Mouse (Mus musculus): ENCODE data around the gene Cd274. TPM values are rescaled to one million over a fixed set of nuclear protein-coding genes. Genes with fewer than 3 reads are reported as not detected.

The Cd274 gene
- polyA plus RNA-seq, 1 experiment from 2014 or later = 0.66 TPM

DNA sequence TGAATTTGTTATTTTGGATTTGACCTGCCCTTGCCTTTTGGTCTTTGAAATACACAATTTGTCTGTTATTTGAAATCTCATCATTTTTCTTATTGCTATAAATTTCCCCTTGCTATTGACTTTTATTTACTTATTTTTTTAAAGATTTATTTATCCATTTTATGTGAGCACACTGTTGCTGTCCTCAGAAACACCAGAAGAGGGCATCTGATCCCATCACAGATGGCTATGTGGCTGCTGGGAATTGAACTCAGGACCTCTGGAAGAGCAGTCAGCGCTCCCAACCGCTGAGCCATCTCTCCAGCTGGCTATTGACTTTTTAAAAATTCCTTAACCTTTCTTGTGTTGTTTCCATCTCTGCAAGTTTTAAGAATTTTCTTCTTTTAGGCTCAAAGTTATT is 30.6 kb upstream of the Cd274 start:
- Histone ChIP-seq H3K9ac (replicated peaks; ENCODE audit: low read length) (no peak overlapping the region), H3K4me1 (ENCODE audit: control insufficient read depth, insufficient read depth, low read length) (no peaks in the 10 kb centered on the region), H3K27me3 (ENCODE audit: control insufficient read depth, insufficient read depth, low read length) (no peaks in the 10 kb centered on the region), H3K4me3 (replicated peaks; ENCODE audit: low read depth, low read length) (no peak overlapping the region), H3K27ac (replicated peaks; ENCODE audit: low read depth, low read length) (no peak overlapping the region), H3K9me3 (ENCODE audit: control insufficient read depth, low read length) (no peaks in the 10 kb centered on the region), H3K36me3 (ENCODE audit: control insufficient read depth, insufficient read depth, low read length) (no peaks in the 10 kb centered on the region), H3K4me2 (ENCODE audit: low read length) (no peak overlapping the region)
- no peak for ATAC-seq (ENCODE audit: low FRiP score, low TSS enrichment)
- WGBS = 92% methylated on average over 2 of the region's 2 CpGs
- no peak for DNase-seq

DNA sequence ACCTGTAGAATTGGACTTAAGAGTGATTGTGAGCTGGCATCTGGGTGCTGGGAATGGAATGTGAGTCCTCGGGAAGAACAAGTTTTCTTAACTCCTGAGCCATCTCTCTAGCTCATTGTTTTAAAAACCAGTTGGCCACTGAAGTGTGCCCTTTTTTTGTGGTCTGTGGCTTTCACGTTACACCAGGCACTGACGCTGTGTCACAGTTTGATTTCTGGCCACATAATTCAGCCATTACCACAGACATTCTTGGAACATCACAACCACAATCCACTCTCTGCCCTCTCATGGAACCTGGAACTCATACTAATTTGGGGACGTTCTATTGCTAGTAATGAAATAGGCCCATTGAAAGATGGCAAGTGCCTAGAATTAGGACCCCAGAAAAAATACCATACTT is 26.2 kb upstream of the Cd274 start:
- Histone ChIP-seq H3K27ac (replicated peaks; ENCODE audit: low read depth, low read length) (no peak overlapping the region), H3K36me3 (ENCODE audit: control insufficient read depth, insufficient read depth, low read length) (no peaks in the 10 kb centered on the region), H3K9me3 (ENCODE audit: control insufficient read depth, low read length) (no peaks in the 10 kb centered on the region), H3K9ac (replicated peaks; ENCODE audit: low read length) (no peak overlapping the region), H3K4me2 (ENCODE audit: low read length) (no peak overlapping the region), H3K4me3 (replicated peaks; ENCODE audit: low read depth, low read length) (no peak overlapping the region), H3K27me3 (ENCODE audit: control insufficient read depth, insufficient read depth, low read length) (no peaks in the 10 kb centered on the region), H3K4me1 (ENCODE audit: control insufficient read depth, insufficient read depth, low read length) (no peaks in the 10 kb centered on the region)
- ATAC-seq (ENCODE audit: low FRiP score, low TSS enrichment) (no peak), DNase-seq (no peak)
- 86% methylated on average over 4 of the region's 4 CpGs for WGBS

DNA sequence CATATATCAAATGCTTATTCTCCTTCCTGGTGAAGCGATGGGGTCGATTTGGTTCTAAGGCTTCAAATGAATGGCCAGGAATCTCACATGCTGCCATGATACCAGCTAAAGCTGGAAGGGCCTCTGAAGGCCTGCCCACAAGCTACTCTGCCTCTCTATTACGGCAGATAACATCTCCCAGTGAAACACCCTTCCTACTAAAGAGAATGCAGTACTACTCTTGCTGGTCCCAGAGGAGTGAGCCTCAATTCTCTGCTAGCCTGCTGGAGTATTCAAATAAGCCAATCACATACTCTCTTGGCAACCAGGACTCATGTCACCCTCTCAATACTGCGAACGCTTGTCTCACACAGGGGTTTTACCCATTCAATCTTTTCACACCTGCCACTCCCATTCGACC is 25.0 kb upstream of the Cd274 start:
- Histone ChIP-seq H3K27me3 (ENCODE audit: control insufficient read depth, insufficient read depth, low read length) (no peaks in the 10 kb centered on the region), H3K9ac (replicated peaks; ENCODE audit: low read length) (no peak overlapping the region), H3K36me3 (ENCODE audit: control insufficient read depth, insufficient read depth, low read length) (no peaks in the 10 kb centered on the region), H3K4me2 (ENCODE audit: low read length) (no peak overlapping the region), H3K4me1 (ENCODE audit: control insufficient read depth, insufficient read depth, low read length) (no peaks in the 10 kb centered on the region), H3K9me3 (ENCODE audit: control insufficient read depth, low read length) (no peaks in the 10 kb centered on the region), H3K4me3 (replicated peaks; ENCODE audit: low read depth, low read length) (no peak overlapping the region), H3K27ac (replicated peaks; ENCODE audit: low read depth, low read length) (no peak overlapping the region)
- DNase-seq (no peak), ATAC-seq (ENCODE audit: low FRiP score, low TSS enrichment) (no peak)
- WGBS = 88% methylated on average over 6 of the region's 6 CpGs

DNA sequence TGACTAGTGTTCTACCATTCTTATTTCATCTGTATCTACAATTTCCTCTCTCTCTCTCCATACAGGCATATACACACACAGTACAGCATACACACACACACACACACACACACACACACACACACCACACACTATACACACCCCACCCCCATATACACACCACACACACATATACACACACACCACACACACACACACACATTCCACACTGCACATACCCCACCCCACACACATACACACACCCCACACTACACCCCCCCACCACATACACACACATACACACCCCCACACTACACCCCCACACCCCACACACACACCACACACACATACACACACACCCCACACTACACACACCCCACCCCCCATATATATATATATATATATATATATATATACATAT is 22.4 kb upstream of the Cd274 start:
- H3K4me3 ChIP-seq (replicated peaks; ENCODE audit: low read depth, low read length) = no peak overlapping the region
- H3K36me3 ChIP-seq (ENCODE audit: control insufficient read depth, insufficient read depth, low read length) = peaks cover 11% of the 10 kb centered on the region; the same call in 1 of the 2 replicates
- H3K4me2 ChIP-seq (ENCODE audit: low read length) = no peak overlapping the region
- H3K27ac ChIP-seq (replicated peaks; ENCODE audit: low read depth, low read length) = no peak overlapping the region
- no peaks in the 10 kb centered on the region for H3K4me1 ChIP-seq (ENCODE audit: control insufficient read depth, insufficient read depth, low read length)
- no peaks in the 10 kb centered on the region for H3K27me3 ChIP-seq (ENCODE audit: control insufficient read depth, insufficient read depth, low read length)
- ATAC-seq (ENCODE audit: low FRiP score, low TSS enrichment) (no peak), DNase-seq (no peak)
- H3K9me3 ChIP-seq (ENCODE audit: control insufficient read depth, low read length) = no peaks in the 10 kb centered on the region
- no peak overlapping the region for H3K9ac ChIP-seq (replicated peaks; ENCODE audit: low read length)

DNA sequence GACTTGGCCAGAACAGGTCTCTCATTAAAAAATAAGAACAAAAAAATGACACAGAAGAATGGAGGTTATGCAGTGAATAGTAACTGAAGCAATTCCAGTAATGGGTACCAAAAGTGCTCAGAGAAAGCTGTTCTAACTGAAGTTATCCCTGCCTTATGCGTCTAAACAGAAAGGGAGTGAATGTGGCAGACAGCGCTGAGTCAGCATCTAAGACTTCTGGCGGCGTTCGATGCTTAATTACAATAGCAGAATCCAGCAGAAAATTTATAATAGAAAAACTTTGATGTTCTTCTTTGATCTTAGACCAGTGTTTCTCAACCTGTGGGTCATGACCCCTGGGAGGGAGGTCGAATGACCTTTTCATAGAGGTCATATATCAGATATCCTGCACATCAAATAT is 21.6 kb upstream of the Cd274 start:
- no peak overlapping the region for H3K27ac ChIP-seq (replicated peaks; ENCODE audit: low read depth, low read length)
- H3K4me2 ChIP-seq (ENCODE audit: low read length) = no peak overlapping the region
- WGBS = 83% methylated on average over 6 of the region's 6 CpGs
- no peak for ATAC-seq (ENCODE audit: low FRiP score, low TSS enrichment)
- no peaks in the 10 kb centered on the region for H3K4me1 ChIP-seq (ENCODE audit: control insufficient read depth, insufficient read depth, low read length)
- H3K9me3 ChIP-seq (ENCODE audit: control insufficient read depth, low read length) = no peaks in the 10 kb centered on the region
- DNase-seq = no peak
- H3K27me3 ChIP-seq (ENCODE audit: control insufficient read depth, insufficient read depth, low read length) = no peaks in the 10 kb centered on the region
- no peak overlapping the region for H3K4me3 ChIP-seq (replicated peaks; ENCODE audit: low read depth, low read length)
- H3K36me3 ChIP-seq (ENCODE audit: control insufficient read depth, insufficient read depth, low read length) = peaks cover 15% of the 10 kb centered on the region; the same call in 1 of the 2 replicates
- H3K9ac ChIP-seq (replicated peaks; ENCODE audit: low read length) = no peak overlapping the region

DNA sequence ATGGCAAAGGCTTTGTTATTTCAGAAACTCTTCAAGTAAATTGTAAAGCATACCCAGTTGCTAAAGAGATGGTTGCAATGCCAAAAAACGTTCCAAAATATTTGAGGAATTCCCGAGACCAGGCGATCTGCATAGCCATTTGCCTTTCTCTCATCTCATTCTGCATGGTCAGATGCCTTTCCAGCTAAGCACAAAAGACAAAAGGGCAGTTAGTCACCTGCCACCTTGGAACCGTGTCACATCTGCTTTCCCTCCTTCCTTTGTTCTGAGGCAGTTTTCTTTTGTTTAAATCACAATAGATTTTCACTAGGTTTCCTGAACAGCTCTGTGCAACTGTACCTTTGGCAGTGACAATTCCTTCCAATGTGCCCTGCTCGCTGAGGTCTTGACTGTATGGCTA is 16.3 kb upstream of the Cd274 start:
- Histone ChIP-seq H3K27me3 (ENCODE audit: control insufficient read depth, insufficient read depth, low read length) (no peaks in the 10 kb centered on the region), H3K4me1 (ENCODE audit: control insufficient read depth, insufficient read depth, low read length) (0 out of 2 replicates have a peak, but pooled peaks cover 5% of the 10 kb centered on the region), H3K27ac (replicated peaks; ENCODE audit: low read depth, low read length) (no peak overlapping the region), H3K9me3 (ENCODE audit: control insufficient read depth, low read length) (no peaks in the 10 kb centered on the region), H3K36me3 (ENCODE audit: control insufficient read depth, insufficient read depth, low read length) (peaks cover 21% of the 10 kb centered on the region; the same call in 1 of the 2 replicates), H3K4me3 (replicated peaks; ENCODE audit: low read depth, low read length) (no peak overlapping the region), H3K4me2 (ENCODE audit: low read length) (no peak overlapping the region), H3K9ac (replicated peaks; ENCODE audit: low read length) (no peak overlapping the region)
- WGBS = 35% methylated on average over 5 of the region's 5 CpGs
- DNase-seq = no peak
- ATAC-seq (ENCODE audit: low FRiP score, low TSS enrichment) = no peak

DNA sequence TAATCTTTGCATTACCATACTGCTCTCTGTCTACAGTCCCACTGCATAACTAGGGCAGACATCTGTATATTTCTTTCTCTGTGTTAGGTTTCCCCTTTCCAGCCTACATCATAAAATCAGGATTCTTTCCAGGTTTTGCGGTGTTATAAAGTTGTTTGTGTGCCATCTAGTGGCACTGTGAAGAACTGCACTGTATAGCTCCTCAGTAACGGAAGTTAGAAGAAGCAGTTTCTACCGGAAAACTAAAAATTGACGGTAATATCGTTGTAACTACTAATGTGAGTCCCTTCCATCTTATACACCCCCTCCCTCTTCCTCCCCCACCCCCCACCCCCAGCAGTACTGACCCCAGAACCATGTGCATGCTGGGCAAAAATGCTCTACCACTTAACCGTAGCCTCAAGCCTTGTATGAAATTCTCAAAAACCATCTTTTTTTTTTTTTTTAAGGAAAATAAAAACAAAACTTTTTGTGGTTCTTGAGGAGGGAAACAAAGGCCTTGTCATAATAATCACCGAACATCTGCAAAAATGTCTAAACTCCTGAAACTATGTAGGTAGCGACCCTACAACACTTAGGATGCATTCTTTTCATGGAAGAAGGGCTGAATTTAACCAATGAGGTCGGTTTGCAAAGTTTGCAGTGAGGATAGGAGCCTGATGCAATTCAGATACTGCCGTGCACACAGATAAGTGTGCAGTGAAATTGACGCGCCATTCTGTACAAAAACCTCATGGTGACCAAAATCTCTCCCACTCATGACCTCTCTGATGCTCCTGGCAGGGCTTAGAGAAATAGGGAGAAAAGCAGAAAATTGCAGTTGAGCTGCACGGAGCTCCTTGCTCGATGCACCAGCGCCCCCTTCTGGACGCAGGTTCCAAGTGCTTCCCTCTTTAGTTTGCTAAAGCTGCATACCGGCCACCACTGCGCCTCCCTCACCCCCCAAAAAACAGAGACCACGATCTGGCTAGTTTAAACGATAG is 12.1 kb upstream of the Cd274 start:
- Histone ChIP-seq H3K9me3 (ENCODE audit: control insufficient read depth, low read length) (no peaks in the 10 kb centered on the region), H3K4me1 (ENCODE audit: control insufficient read depth, insufficient read depth, low read length) (0 out of 2 replicates have a peak, but pooled peaks cover 5% of the 10 kb centered on the region), H3K4me3 (replicated peaks; ENCODE audit: low read depth, low read length) (peak overlapping the region; percentile 12; the same call in 1 of the 2 replicates), H3K27me3 (ENCODE audit: control insufficient read depth, insufficient read depth, low read length) (no peaks in the 10 kb centered on the region), H3K27ac (replicated peaks; ENCODE audit: low read depth, low read length) (no peak overlapping the region), H3K4me2 (ENCODE audit: low read length) (peak overlapping the region; percentile 51), H3K36me3 (ENCODE audit: control insufficient read depth, insufficient read depth, low read length) (peaks cover 31% of the 10 kb centered on the region), H3K9ac (replicated peaks; ENCODE audit: low read length) (no peak overlapping the region)
- peak; percentile 92 for DNase-seq
- WGBS = 4% methylated on average over 20 of the region's 20 CpGs
- peak; percentile 43; the same call in 1 of the 2 replicates for ATAC-seq (ENCODE audit: low FRiP score, low TSS enrichment)

DNA sequence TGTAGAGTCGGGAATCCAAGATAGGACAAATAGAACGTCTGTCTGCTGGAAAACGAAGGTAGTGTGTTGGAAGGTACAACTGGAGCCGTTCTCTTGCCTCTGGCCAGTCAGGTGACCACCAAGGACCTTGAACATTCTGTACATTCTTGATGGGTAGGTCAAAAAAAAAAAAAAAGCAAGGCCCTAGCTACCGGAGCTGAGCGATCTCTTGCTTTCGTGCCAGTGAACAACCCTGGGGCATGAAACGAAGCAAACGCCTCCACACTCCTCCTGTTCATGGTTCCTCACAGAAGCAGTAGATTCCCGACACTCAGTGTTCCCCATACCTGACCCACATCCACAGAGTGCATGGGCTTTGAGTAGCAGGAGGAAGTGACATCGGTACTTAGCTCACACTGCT is 11.0 kb upstream of the Cd274 start:
- no peaks in the 10 kb centered on the region for H3K27me3 ChIP-seq (ENCODE audit: control insufficient read depth, insufficient read depth, low read length)
- WGBS = 88% methylated on average over 11 of the region's 11 CpGs
- peaks cover 14% of the 10 kb centered on the region for H3K4me1 ChIP-seq (ENCODE audit: control insufficient read depth, insufficient read depth, low read length)
- no peak overlapping the region for H3K4me3 ChIP-seq (replicated peaks; ENCODE audit: low read depth, low read length)
- peaks cover 31% of the 10 kb centered on the region for H3K36me3 ChIP-seq (ENCODE audit: control insufficient read depth, insufficient read depth, low read length)
- H3K9ac ChIP-seq (replicated peaks; ENCODE audit: low read length) = no peak overlapping the region
- H3K9me3 ChIP-seq (ENCODE audit: control insufficient read depth, low read length) = no peaks in the 10 kb centered on the region
- no peak overlapping the region for H3K4me2 ChIP-seq (ENCODE audit: low read length)
- no peak overlapping the region for H3K27ac ChIP-seq (replicated peaks; ENCODE audit: low read depth, low read length)
- DNase-seq (no peak), ATAC-seq (ENCODE audit: low FRiP score, low TSS enrichment) (no peak)

DNA sequence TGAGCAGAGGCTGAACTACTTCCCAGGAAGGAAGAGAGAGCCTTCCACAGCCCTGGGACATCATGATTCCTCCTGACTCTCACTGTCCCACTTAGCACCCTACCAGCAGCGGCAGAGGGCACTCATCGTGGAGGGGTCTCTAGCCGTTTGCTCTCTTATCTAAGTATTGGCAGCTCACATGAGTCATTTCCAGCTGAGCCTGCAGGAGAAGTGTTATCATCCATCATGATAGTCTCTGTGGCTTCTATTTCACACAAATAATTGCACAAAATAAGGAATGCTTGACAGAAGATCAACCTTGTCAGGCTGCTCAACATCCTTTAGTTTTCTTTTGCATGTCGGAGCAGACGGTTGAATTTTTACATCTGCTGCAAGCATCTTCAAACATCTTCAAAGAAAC is 7.0 kb upstream of the Cd274 start:
- 94% methylated on average over 5 of the region's 5 CpGs for WGBS
- DNase-seq = no peak
- ATAC-seq (ENCODE audit: low FRiP score, low TSS enrichment) = no peak

More for the DNA sequence above, 7.0 kb upstream of the Cd274 start:
- no peaks in the 10 kb centered on the region for H3K27me3 ChIP-seq (ENCODE audit: control insufficient read depth, insufficient read depth, low read length)
- H3K36me3 ChIP-seq (ENCODE audit: control insufficient read depth, insufficient read depth, low read length) = peaks cover 25% of the 10 kb centered on the region
- H3K4me2 ChIP-seq (ENCODE audit: low read length) = no peak overlapping the region
- H3K4me3 ChIP-seq (replicated peaks; ENCODE audit: low read depth, low read length) = no peak overlapping the region
- no peak overlapping the region; the same call in 1 of the 2 replicates for H3K9ac ChIP-seq (replicated peaks; ENCODE audit: low read length)
- H3K9me3 ChIP-seq (ENCODE audit: control insufficient read depth, low read length) = no peaks in the 10 kb centered on the region
- H3K4me1 ChIP-seq (ENCODE audit: control insufficient read depth, insufficient read depth, low read length) = peaks cover 19% of the 10 kb centered on the region
- no peak overlapping the region for H3K27ac ChIP-seq (replicated peaks; ENCODE audit: low read depth, low read length)

All from midbrain, embryonic 14.5 days (tissue).